Mouse (Mus musculus) heart, adult 11 months (tissue): ENCODE measurements around the gene Agap1.

Experiments used
- DNase-seq: peaks from one replicate; pipeline ENCODE4 v3.0.0; 2022

The Agap1 gene

DNA sequence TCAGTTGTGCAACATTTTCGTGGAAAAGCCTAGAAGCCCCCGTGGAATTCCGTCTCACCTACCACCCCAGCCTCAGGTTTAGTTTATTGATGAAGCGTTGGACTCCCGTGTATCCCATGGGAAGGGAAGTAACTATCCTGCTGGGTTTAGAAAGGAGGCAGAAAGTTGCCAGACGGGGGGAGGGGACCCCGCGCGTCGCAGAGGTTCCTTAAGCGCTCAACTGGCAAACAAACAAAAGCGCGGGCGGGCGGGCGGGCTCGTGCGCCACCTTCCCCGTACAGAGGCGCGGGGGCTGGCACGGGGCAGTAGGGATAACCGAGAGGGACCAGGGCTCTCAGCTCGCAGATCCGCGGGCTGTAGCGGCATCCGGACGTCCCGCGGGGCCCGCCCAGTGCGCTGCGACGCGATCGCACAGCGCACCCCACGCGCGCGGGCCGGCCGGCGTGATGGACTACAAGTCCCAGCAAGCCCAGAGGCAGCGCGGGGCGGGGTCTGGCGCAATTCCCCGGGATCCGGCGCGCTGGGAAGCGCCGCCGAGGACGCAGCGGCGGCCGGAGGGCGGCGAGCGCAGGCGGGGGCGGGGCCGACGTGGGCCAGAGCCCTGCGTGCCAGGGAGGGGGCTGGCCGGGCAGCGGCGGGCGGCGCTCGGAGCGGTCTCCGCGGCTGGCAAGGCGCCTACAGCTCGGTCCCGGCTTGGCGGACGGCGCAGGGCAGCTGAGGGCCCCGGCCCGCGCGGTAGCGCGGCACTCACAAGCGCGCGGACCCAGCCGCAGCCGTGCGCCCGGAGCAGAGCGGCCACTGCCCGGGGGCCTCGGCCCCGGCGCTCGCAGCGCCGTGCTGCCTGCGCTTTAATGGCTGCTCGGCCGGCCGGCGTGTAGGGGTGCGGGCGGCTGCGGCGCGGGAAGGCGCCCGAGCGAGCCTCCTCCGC is at the start of gene Agap1:
Gene Agap1, plus strand, starts transcription at position 611 of the 928 bp plus-strand sequence.
- peak; percentile 99 for DNase-seq

GRCm38 (mm10) chr1:89405991-89406390 is 48.6 kb upstream of the Agap1 start:
- DNase-seq, result no peak

DNA sequence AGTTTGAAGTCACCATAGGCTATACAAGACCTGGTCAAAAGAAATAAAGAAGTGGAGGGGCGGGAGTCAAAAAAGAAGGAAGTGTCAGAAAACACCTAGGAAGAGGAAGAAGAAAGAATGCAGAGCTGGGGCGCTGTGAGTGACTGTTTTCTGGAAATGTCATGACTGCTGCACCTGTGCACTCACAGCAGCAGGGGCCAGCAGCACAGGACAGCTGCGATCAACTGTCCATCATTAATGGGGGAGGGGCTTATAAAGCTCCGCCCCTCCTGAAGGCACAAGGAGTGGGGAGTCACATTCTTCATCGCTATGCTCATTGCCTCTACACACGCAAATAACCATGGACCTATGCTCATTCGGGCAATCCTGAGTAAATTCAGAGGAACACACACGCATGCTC is 46.6 kb upstream of the Agap1 start:
- no peak for DNase-seq

GRCm38 (mm10) chr1:89413122-89413521 is 41.5 kb upstream of the Agap1 start:
- DNase-seq, result no peak

- DNase-seq, result no peak
Measured at GRCm38 (mm10) chr1:89414563-89414962, 40.0 kb upstream of the Agap1 start.

DNA sequence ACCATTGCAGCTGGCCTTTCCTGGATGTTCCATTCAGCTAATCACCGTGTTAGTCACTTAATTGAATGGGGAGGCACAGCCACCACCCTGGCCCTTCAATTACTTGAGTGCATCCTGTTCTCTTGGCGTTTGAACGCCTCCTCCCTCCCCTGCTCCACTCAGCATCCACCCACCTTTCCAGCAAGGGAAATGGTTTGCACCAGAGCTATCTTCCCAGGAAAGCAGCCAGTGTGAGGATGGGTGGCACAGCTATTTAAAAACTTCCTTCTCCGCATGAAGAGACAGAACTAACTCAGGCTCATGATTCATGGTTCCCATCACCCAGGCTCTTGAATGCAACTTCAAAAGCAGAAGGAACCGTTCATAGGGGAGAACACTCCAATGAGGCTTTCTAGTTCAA is 37.7 kb upstream of the Agap1 start:
- DNase-seq, result no peak

DNA sequence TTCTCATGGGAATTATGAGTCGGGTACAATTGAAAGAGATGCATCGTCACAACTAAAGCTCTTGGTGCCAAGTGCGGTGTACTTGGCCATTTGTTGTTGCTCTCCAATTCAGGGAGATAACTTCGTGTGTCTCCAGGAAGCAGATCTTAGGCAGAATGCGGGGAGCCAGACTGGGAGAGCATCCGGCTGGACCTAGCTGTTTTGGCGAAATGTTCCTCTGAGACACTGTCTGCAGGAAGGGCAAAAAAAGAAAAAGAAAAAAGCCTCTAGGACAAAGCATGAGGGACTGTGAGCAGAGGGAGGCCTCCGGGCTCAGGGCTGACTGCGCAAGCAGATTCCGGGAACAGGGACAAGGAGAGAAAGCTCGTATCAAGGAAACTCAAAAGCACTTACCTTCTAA is 34.0 kb upstream of the Agap1 start:
- DNase-seq, result peak; percentile 91

DNA sequence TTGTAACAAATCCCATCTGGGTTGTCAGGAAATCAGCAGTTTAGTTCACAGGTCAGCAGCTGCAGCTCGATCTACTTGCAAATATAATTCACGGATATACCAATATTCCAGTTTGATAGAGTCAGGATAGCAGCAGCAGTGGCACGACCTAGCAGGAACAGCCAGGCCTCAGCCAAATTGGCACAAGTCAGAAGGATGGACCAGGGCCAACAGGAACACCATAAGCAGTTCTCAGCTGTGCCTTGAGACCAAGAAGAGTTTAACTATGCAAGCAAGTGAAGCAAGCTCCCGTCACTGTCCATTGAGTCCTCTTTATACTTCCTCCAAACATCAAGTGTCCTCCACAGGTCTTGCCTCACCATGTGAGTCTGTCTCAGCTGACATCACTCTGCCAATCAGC is 33.2 kb upstream of the Agap1 start:
- DNase-seq, result peak; percentile 94

DNA sequence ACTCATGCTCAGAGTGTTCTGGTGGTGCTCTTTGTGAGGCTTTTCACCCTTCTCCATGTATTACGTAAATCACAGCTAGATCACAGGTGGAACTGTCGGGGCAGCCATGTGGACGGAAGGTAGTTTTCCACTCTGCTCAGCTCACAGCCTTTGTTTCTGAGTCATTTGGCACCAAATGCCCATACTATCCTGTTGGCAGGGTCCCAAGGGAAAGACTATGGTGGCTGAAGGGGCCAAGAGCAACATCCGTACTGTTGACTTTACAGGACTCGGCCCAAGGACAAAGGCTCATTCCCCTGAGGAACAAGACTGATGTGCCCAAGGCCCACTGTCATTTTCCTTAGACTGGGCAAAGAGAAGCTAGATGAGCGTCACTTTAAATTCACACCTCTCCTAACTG is 30.0 kb upstream of the Agap1 start:
- peak; percentile 97 for DNase-seq

GRCm38 (mm10) chr1:89426137-89426536 is 28.5 kb upstream of the Agap1 start:
- DNase-seq, result no peak

DNA sequence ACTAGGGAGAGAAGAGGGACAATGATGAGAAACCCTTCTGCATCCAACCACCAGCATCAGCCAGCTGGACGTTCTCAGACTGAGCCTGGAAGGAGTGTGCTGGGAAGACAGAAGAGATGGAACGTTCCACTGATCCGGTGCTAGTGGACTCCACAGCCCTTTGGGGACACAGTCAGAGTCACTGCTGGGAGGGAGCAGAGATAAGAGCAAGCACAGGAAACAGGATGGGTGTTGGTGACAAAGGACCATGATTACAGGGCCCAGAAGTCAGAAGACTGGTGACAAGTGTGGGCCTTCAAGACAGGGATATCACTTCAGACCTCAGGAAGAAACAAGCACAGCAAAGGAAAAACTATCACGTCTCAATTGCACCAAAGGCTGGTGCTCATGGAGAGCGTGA is 25.9 kb upstream of the Agap1 start:
- peak; percentile 90 for DNase-seq

GRCm38 (mm10) chr1:89429946-89430640 is 24.5 kb upstream of the Agap1 start:
- no peak for DNase-seq

DNA sequence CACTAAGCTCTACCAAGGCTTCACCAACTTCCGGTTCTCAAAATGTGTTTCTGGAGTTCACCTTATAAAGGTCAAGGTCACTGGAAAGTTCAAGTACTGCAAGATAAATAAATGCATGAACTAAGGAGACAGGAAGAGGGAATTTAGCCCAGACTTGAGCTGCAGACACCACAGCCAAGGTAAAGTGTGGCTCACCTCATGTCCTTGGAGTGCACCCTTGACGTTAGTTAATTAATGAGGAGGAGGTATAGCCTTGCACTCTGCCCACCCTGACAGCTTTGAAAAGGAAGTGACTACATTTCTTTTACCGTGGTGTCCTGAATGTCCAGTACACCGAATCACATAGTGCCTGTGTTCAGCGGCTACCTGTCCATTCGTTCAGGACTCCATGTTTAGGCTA is 15.3 kb upstream of the Agap1 start:
- DNase-seq, result no peak

DNA sequence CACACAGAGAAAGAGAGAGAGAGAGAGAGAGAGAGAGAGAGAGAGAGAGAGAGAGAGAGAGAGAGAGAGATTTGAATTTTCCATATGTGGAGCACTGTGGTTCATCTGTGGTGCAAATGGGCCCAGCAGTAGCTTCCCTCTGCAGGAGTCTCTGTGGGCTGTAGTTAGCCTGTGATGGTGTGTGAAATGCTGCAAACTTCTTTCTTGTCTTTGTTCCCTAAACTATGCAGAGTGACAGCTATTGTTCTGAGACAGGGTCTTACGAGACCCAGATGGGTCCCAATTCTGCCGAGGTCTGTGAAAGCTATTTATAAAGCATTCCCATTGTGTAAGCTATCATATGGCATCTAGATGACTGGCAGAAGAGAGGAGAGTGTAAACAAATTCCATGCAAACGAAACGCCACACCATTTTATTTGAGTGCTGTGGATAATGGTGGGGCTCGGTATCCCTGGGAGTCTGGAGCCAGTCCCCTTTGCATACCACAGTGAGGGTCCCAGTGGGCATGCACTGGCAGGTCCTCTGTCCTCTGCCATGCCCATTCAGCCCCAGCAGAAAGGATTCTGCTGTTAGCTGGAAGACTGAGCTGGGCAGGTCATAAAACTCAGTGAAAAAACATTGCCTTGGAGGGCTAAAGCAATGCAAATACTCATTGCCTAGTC is 13.2 kb upstream of the Agap1 start:
- DNase-seq, result no peak

DNA sequence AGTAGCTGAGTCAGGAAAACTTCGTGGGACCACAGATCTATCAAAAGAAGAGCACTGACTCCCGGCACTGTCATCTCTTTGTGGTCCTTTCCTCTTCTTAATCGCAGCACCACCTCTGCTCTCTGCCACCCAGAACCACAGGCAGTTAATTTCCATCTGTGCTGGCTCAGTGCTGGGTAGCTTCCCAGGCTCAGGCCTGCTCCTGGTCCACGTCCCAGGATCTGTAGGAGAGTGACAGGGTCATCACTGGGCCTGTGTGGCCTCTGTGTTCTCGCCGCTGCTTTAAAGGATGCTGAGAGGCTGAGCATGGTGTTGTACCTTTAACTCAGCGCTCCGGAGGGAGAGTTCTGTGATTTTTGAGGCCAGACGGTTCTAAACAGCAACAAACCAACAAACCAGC is 11.1 kb upstream of the Agap1 start:
- DNase-seq, result no peak

DNA sequence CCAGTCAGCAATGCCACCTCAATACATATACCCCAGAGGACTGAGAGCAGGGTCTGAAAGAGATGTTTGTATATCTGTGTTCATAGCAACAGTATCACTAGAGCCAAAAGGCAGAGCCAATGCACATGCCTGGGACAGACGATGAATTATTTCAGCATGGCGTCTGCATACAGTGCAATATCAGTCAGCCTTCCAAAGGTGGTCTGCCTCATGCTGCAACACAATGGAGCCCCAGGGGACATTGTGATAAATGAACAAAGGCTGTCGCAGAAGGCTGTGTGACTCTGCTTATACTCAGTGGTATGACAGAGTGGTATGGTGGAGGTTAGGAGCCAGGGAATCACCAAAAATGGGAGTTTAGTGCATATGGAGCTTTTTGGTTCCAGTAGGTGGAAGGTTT is 10.6 kb upstream of the Agap1 start:
- no peak for DNase-seq

- no peak for DNase-seq
Measured at GRCm38 (mm10) chr1:89450139-89450538, 4.5 kb upstream of the Agap1 start.

- DNase-seq, result no peak
Measured at GRCm38 (mm10) chr1:89452138-89452537, 2.5 kb upstream of the Agap1 start.

DNA sequence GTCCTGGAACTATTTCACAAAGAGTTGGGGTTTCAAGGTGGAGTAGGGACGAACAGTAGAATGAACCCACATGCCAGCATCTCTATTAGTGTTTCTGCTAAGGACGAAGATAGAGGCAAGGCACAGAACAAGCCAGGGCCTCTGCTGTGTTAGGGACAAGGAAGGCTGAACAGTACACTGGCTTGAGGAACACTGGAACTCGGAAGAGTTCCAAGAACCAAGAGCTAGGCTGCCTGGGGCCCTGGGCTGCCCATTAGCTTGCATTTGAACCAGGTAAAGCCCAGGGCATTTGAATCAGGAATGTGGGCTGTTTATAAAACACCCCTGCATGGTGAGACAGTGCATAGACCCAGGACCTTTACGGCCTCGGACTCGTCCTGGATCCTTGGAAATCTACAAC is 940 bp upstream of the Agap1 start:
- DNase-seq, result no peak

DNA sequence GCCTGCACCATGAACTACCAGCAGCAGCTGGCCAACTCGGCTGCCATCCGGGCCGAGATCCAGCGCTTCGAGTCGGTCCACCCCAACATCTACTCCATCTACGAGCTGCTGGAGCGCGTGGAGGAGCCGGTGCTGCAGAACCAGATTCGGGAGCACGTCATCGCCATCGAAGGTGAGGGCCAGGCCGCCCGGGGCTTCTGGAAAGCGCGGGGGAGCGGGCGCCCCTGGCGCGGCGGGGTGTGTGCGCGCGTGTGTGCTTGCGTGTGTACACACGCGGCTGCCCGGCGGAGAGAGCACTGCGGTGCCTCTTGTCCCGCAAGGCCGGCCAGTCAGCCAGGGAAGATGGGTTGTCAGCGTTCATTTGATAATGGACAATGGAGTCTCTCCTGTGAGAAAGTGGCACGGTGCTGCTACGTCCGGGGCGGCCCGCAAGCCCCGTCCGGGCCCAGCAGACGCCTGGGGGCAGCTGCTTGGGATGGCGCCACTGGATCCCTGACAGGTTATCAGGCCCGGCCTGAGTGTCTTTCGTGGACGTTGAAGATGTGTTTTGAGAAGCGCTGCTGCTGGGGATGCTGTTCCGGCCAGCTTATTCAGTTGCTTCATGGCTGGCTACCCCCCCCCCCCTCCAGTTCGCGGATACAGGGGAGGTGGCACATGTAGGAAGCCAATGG is 950 bp downstream of the Agap1 start:
- DNase-seq, result peak; percentile 95

DNA sequence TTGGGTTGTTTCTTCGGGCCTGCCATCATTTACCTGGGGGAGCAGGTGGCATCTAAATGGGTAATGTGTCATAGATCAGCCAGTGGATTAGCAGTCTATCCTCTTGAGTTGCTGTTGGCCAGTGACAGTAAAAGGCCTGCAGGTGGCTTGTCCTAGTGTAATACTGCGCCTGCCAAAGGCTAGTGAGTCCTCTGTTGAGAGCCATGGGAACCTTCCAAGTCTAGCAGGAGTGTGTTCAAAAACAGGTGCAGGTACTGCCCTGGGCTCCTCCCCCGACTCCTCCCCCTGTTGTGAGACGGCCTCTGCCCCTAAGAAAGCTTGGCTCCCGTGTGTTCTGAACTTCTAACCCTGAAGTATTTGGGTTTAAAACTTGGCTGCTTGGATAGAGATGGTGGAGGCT is 1.9 kb downstream of the Agap1 start:
- DNase-seq, result peak; percentile 91

GRCm38 (mm10) chr1:89457126-89458031 is 2.8 kb downstream of the Agap1 start:
- no peak for DNase-seq
